Mouse (Mus musculus) forebrain, embryonic 16.5 days (tissue): ENCODE measurements at regions not wholly inside any gene's neighbourhood (a gene's known extent, or its start where the extent isn't known, plus 50 kb on each side); places are given as distances from the start of the nearest gene placed in this dataset.

ENCODE experiments used
- ATAC-seq: fragments of 200-750 bp; cut with Nextera tagmentation; 2 replicates; pipeline ENCODE4 v1.8.0; 2017; ENCODE audit warnings: mild to moderate bottlenecking, moderate library complexity
- H3K27ac ChIP-seq: fragments of 300-500 bp; sonication (generic); 2 replicates; pipeline ENCODE4 v1.5.1; 2014; ENCODE audit warnings: low read length, control low read depth
- H3K27me3 ChIP-seq: fragments of 300-500 bp; sonication (generic); replicated peaks from 2 replicates; pipeline ENCODE4 v1.6.1; 2014; ENCODE audit warnings: low read length; ENCODE audit not compliant: control insufficient read depth, insufficient read depth
- H3K36me3 ChIP-seq: fragments of 300-500 bp; sonication (generic); 2 replicates; pipeline ENCODE4 v1.6.1; 2014; ENCODE audit not compliant: control insufficient read depth, insufficient read depth
- H3K4me1 ChIP-seq: fragments of 300-500 bp; sonication (generic); replicated peaks from 2 replicates; pipeline ENCODE4 v1.6.1; 2014; ENCODE audit warnings: low read length; ENCODE audit not compliant: control insufficient read depth, insufficient read depth
- H3K4me2 ChIP-seq: fragments of 300-500 bp; sonication (generic); 2 replicates; pipeline ENCODE4 v1.6.1; 2014; ENCODE audit warnings: mild to moderate bottlenecking, low read length, control low read depth
- H3K4me3 ChIP-seq: fragments of 300-500 bp; sonication (generic); replicated peaks from 2 replicates; pipeline ENCODE4 v1.5.1; 2014; ENCODE audit warnings: mild to moderate bottlenecking, low read length, control low read depth
- H3K9ac ChIP-seq: fragments of 300-500 bp; sonication (generic); replicated peaks from 2 replicates; pipeline ENCODE4 v1.6.1; 2014; ENCODE audit warnings: low read depth, low read length, control low read depth
- H3K9me3 ChIP-seq: fragments of 300-500 bp; sonication (generic); 2 replicates; pipeline ENCODE4 v1.6.1; 2016; ENCODE audit warnings: low read length; ENCODE audit not compliant: control insufficient read depth
- WGBS: fragments of 180-500 bp; shearing (Covaris S2); extraction: QIAGEN DNeasy Blood & Tissue Kit; methylation state at CpG from one replicate; pipeline ENCODE4 v1.1.7; 2014; 5-methylcytosine and 5-hydroxymethylcytosine counted together

DNA sequence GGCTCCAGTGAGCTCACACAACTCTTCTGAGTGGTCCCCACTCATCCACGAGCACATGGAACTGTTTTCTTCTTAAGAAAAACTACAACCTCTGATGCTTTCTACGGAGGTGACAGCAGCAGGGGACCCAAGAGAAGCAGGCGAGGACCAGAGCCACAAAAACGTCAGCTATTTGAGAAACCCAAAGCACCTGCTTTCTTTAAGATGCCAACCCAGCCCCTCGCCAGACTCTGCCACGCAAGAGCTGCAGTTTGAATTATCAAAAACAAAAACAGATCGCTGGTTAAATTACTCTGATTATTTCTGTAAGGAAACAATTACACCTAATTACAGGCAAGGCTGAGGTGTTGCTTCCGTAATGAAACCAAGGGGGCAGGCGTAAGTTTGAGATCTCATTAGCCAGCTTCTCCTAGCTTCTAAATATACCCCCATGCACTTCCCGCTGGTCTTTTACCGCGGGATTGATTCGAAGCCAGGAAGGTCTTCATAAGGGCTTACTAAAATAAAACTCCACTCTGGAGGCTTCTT is 614.1 kb downstream of the Pdcd6ip start:
- Histone ChIP-seq H3K36me3 (no peaks in the 10 kb centered on the region), H3K4me2 (peak overlapping the region; percentile 1; the same call in 1 of the 2 replicates), H3K27ac (no peak overlapping the region), H3K9me3 (no peaks in the 10 kb centered on the region; the same call in 1 of the 2 replicates), H3K4me3 (no peak overlapping the region), H3K4me1 (peaks cover 6% of the 10 kb centered on the region), H3K9ac (no peak overlapping the region), H3K27me3 (no peaks in the 10 kb centered on the region)
- ATAC-seq, result peak; percentile 59
- 24% methylated on average over 13 of the region's 13 CpGs for WGBS

- Histone ChIP-seq H3K4me2 (no peak overlapping the region), H3K36me3 (no peaks in the 10 kb centered on the region), H3K27ac (no peak overlapping the region), H3K9ac (no peak overlapping the region), H3K4me3 (no peak overlapping the region), H3K27me3 (no peaks in the 10 kb centered on the region), H3K4me1 (peaks cover 6% of the 10 kb centered on the region), H3K9me3 (no peaks in the 10 kb centered on the region; the same call in 1 of the 2 replicates)
- ATAC-seq, result no peak
- 62% methylated on average over 5 of the region's 5 CpGs for WGBS
These were observed 616.2 kb downstream of the Pdcd6ip start for GRCm38 (mm10) chr9:113091881-113092280.

DNA sequence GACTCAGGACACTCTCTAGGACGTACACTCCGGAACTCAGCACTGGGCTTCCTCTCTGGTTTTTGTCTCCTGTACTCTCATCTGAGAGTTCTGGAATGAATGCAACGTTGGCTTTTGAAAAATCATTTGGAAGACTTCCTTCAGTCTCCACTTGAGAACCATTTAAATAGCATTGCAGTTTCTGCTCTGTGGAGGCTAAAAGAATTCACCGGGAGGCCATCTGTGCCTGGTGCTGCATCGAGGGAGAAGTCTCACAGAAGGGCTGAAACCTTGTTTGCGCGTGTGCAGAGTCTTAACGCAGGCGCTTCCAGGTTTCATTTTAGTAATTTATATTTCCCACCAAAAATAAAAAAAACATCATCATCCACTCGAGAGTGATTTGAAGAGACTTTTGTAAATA is 620.3 kb downstream of the Pdcd6ip start:
- Histone ChIP-seq H3K4me2 (no peak overlapping the region), H3K36me3 (no peaks in the 10 kb centered on the region), H3K4me3 (no peak overlapping the region), H3K9me3 (no peaks in the 10 kb centered on the region), H3K27ac (no peak overlapping the region), H3K4me1 (0 out of 2 replicates have a peak, but pooled peaks cover 2% of the 10 kb centered on the region), H3K27me3 (no peaks in the 10 kb centered on the region), H3K9ac (no peak overlapping the region)
- ATAC-seq, result no peak
- WGBS, result 76% methylated on average over 10 of the region's 10 CpGs

DNA sequence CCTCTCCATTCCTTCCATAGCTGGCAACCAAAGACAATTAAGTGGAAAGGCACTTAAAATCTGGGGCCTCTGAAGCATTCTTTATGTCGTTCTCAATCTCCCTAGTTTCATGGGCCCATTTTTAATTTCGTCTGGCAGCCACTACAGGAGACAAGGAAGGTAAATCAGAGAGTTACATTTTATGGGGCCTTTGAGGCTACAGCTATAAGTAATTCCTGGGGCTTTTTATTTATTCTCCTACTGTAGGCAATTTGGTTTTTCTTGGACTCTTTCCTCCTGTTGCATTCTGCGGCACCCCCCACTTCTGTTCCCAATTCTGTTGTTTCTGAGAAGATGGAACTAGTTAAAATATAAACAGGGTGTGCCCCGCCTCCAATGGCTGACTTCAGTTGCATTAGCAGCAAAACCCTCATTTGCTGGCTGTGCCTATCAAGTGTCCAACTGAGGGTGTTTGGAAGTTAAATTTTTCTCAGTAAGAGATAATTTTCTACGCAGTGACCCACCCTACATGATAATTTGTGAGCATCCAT is 622.7 kb downstream of the Pdcd6ip start:
- Histone ChIP-seq H3K9ac (no peak overlapping the region), H3K4me1 (no peaks in the 10 kb centered on the region), H3K4me3 (no peak overlapping the region), H3K4me2 (no peak overlapping the region), H3K27ac (no peak overlapping the region), H3K36me3 (no peaks in the 10 kb centered on the region), H3K27me3 (no peaks in the 10 kb centered on the region), H3K9me3 (no peaks in the 10 kb centered on the region)
- 70% methylated on average over 5 of the region's 5 CpGs for WGBS
- ATAC-seq, result no peak

DNA sequence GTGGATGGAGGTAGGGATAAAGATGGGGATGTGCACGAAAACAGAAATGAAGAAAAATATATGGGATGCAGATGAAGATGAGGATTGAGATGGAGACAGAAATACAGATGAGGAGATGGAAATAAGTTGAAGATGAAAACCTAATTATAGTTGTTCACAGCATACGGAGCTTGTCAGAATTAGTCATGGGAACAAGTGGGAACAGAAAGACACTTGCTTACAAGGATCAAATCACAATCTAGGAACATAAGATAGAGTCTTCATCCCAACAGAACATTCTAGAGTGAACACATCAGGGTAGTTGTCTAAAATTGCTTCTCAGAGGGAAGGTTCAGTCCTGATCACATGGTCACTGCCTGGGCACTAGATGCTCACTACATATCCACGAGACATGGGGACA is 633.2 kb downstream of the Pdcd6ip start:
- H3K9me3 ChIP-seq, result no peaks in the 10 kb centered on the region
- ATAC-seq, result no peak
- no peak overlapping the region for H3K4me2 ChIP-seq
- H3K36me3 ChIP-seq, result no peaks in the 10 kb centered on the region
- 86% methylated on average over 3 of the region's 3 CpGs for WGBS
- no peak overlapping the region for H3K4me3 ChIP-seq
- H3K9ac ChIP-seq, result no peak overlapping the region
- no peaks in the 10 kb centered on the region for H3K27me3 ChIP-seq
- H3K4me1 ChIP-seq, result no peaks in the 10 kb centered on the region
- H3K27ac ChIP-seq, result no peak overlapping the region

- H3K9me3 ChIP-seq, result no peaks in the 10 kb centered on the region
- H3K4me1 ChIP-seq, result 0 out of 2 replicates have a peak, but pooled peaks cover 2% of the 10 kb centered on the region
- H3K9ac ChIP-seq, result no peak overlapping the region
- no peaks in the 10 kb centered on the region for H3K27me3 ChIP-seq
- H3K27ac ChIP-seq, result no peak overlapping the region
- WGBS, result 79% methylated on average over 11 of the region's 11 CpGs
- ATAC-seq, result no peak
- H3K4me2 ChIP-seq, result no peak overlapping the region
- no peak overlapping the region for H3K4me3 ChIP-seq
- no peaks in the 10 kb centered on the region for H3K36me3 ChIP-seq
These were observed 650.6 kb downstream of the Pdcd6ip start for GRCm38 (mm10) chr9:113057415-113057814.

DNA sequence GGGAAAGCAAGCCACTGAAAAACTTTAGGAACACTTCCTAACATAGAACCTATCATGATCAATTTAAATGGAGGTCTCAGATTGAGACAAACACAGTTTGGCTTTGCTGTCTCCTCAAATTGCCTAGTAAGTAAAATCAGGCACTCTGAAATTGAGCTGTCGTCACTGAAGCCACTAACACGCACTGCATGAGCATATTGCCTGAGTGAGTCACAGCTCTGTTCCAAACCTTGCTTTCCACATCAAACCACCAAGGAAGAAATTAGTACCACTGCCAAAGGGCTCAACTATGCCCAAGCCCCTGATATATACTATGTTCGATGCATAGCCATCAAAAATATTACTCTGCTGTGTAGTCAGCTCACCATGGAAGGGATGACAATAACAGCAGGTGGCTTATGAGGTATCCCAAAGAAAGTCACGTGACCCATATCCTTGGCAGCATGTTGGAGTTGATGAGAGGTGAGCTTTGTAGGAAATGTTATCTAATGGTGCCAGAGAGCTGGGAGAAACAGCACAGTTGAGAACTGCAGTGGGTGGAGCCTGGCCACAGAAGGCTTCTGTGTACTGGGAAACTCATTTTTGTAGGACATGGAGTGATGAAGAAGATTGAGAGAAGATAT is 663.4 kb downstream of the Pdcd6ip start:
- Histone ChIP-seq H3K9ac (no peak overlapping the region), H3K27ac (no peak overlapping the region), H3K4me3 (no peak overlapping the region), H3K27me3 (no peaks in the 10 kb centered on the region), H3K4me1 (no peaks in the 10 kb centered on the region), H3K36me3 (no peaks in the 10 kb centered on the region), H3K9me3 (no peaks in the 10 kb centered on the region), H3K4me2 (no peak overlapping the region)
- ATAC-seq, result no peak
- WGBS, result 80% methylated on average over 4 of the region's 4 CpGs

- WGBS, result 82% methylated on average over 6 of the region's 6 CpGs
These were observed 667.2 kb downstream of the Pdcd6ip start for GRCm38 (mm10) chr9:113040885-113041284.

DNA sequence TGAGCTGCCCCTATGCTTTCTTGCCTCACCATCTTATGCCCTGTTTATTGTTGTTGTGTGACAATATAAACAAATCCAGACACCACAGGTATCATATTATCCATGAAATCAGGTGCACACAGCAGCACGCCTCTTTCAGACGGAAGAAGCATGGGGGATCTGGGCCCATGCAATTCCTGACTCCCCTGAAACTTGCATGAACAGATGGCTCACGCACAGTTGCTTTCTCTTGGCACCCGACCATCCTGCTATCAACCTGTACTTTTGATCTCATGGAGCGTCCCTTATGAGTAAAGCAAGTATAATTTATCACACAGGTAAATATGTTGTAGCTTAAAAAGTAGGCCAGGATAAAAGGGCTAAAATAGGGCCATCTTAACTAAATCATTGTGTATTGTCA is 674.1 kb downstream of the Pdcd6ip start:
- no peak for ATAC-seq
- no peak overlapping the region for H3K27ac ChIP-seq
- H3K4me2 ChIP-seq, result no peak overlapping the region
- H3K9me3 ChIP-seq, result no peaks in the 10 kb centered on the region
- H3K36me3 ChIP-seq, result no peaks in the 10 kb centered on the region
- no peak overlapping the region for H3K4me3 ChIP-seq
- H3K27me3 ChIP-seq, result no peaks in the 10 kb centered on the region
- 65% methylated on average over 5 of the region's 5 CpGs for WGBS
- H3K9ac ChIP-seq, result no peak overlapping the region
- no peaks in the 10 kb centered on the region for H3K4me1 ChIP-seq

More at GRCm38 (mm10) chr9:113040885-113041284, 667.2 kb downstream of the Pdcd6ip start:
- Histone ChIP-seq H3K4me1 (no peaks in the 10 kb centered on the region), H3K9ac (no peak overlapping the region), H3K4me3 (no peak overlapping the region), H3K4me2 (no peak overlapping the region), H3K27ac (no peak overlapping the region), H3K27me3 (no peaks in the 10 kb centered on the region), H3K9me3 (no peaks in the 10 kb centered on the region), H3K36me3 (no peaks in the 10 kb centered on the region)
- ATAC-seq, result no peak
